Mouse (Mus musculus): ENCODE measurements at regions not wholly inside any gene's neighbourhood (a gene's known extent, or its start where the extent isn't known, plus 50 kb on each side); places are given as distances from the start of the nearest gene placed in this dataset.

- TF ChIP-seq POLR2A (IDR thresholded peaks at IDR 0.05; ENCODE audit: insufficient read length, low read depth) (no peak), USF1 (IDR thresholded peaks at IDR 0.05; ENCODE audit: low read depth) (no peak), POLR2AphosphoS2 (IDR thresholded peaks at IDR 0.05; ENCODE audit: insufficient read length, low read depth) (no peak), TCF12 (IDR thresholded peaks at IDR 0.05; ENCODE audit: insufficient read depth, poor library complexity, severe bottlenecking) (no peak), E2F4 (IDR thresholded peaks at IDR 0.05; ENCODE audit: insufficient read depth) (no peak), MAX (IDR thresholded peaks at IDR 0.05; ENCODE audit: low read depth) (no peak), MYOG (IDR thresholded peaks at IDR 0.05; ENCODE audit: control insufficient read depth in 1 of 3, insufficient read depth in 1 of 3, insufficient read length in 2 of 3, low read depth in 2 of 3) (no peak), TCF3 (IDR thresholded peaks at IDR 0.05; ENCODE audit: insufficient read length, low read depth) (no peak), MYOD1 (IDR thresholded peaks at IDR 0.05; ENCODE audit: control insufficient read depth in 1 of 3, insufficient read length in 2 of 3, low read depth in 2 of 3) (no peak), SRF (IDR thresholded peaks at IDR 0.05; ENCODE audit: control insufficient read depth, insufficient read length, low read depth) (no peak), REST (IDR thresholded peaks at IDR 0.05; ENCODE audit: insufficient read depth, insufficient read length) (no peak), CEBPB (IDR thresholded peaks at IDR 0.05; ENCODE audit: insufficient read depth, poor library complexity, severe bottlenecking) (no peak)
Observed at GRCm38 (mm10) chr13:111992075-111992847, 183.5 kb upstream of the Map3k1 start.

All from myocyte (in vitro differentiated cells).